Mouse (Mus musculus): Measurements from ENCODE around the gene Birc3.

GRCm38 (mm10) chr9:7836331-7836730 is 36.7 kb downstream of the Birc3 start:
- no peak; the same call in 1 of the 2 replicates for TF ChIP-seq POLR2A (IDR thresholded peaks at IDR 0.05; ENCODE audit: control insufficient read depth, low read depth, low read length)
- TF ChIP-seq CTCF (IDR thresholded peaks at IDR 0.05; ENCODE audit: control insufficient read depth, insufficient read depth, insufficient replicate concordance, low read depth, low read length): no peak
